Mouse (Mus musculus): ENCODE results near the gene Nif3l1. TPM values are rescaled to one million over a fixed set of nuclear protein-coding genes. Genes with fewer than 3 reads are reported as not detected.

The Nif3l1 gene
- total and polyA plus RNA-seq, 2 experiments from 2014 or later = 41.5 to 46.8 TPM

GRCm38 (mm10) chr1:58448396-58448795, 3.4 kb downstream of the Nif3l1 start:
- Histone ChIP-seq H3K4me3 (ENCODE audit: low read depth, low read length) (no peak overlapping the region), H3K4me2 (ENCODE audit: low read depth) (no peak overlapping the region), H3K9ac (no peak overlapping the region), H3K27me3 (ENCODE audit: insufficient read depth, low read length) (no peaks in the 10 kb centered on the region), H3K27ac (ENCODE audit: low read depth, low read length) (no peak overlapping the region), H3K9me3 (ENCODE audit: low read length) (no peaks in the 10 kb centered on the region), H3K36me3 (ENCODE audit: insufficient read depth) (peaks cover 31% of the 10 kb centered on the region), H3K4me1 (ENCODE audit: insufficient read depth) (peaks cover 10% of the 10 kb centered on the region; the same call in 1 of the 2 replicates)
- 93% methylated on average over 7 of the region's 7 CpGs for WGBS
- DNase-seq (no peak), ATAC-seq (no peak)
- no peak for TF ChIP-seq CTCF (IDR thresholded peaks at IDR 0.05; ENCODE audit: low read depth)

DNA sequence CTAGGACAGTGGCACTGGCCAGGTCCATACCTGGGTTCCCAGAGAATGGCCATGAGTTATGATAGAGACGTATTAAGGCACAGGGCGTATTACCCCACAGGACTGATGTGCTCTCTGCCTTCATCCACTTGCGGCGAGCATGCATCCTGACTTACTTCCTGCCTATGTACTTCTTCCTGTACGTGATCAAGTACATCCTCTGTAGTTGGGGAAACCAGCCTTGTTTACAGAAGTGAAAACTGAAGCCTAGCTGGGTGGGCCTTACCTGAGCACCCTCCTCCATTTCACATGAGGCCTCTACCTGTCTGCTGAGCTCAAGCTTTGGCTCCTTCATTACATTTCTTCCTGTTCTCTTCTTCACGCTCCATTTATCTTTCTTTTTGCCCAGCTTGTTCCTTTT, 9.4 kb downstream of the Nif3l1 start:
- H3K4me2 ChIP-seq (ENCODE audit: low read depth) = no peak overlapping the region
- H3K4me3 ChIP-seq (ENCODE audit: low read depth, low read length) = no peak overlapping the region
- no peak for ATAC-seq
- no peak for DNase-seq
- WGBS = 95% methylated on average over 6 of the region's 6 CpGs
- H3K36me3 ChIP-seq (ENCODE audit: insufficient read depth) = peaks cover 70% of the 10 kb centered on the region
- no peak overlapping the region for H3K9ac ChIP-seq
- no peak for TF ChIP-seq CTCF (IDR thresholded peaks at IDR 0.05; ENCODE audit: low read depth)
- no peaks in the 10 kb centered on the region for H3K4me1 ChIP-seq (ENCODE audit: insufficient read depth)
- H3K27ac ChIP-seq (ENCODE audit: low read depth, low read length) = no peak overlapping the region
- H3K27me3 ChIP-seq (ENCODE audit: insufficient read depth, low read length) = no peaks in the 10 kb centered on the region
- no peaks in the 10 kb centered on the region for H3K9me3 ChIP-seq (ENCODE audit: low read length)

- Histone ChIP-seq H3K4me1 (ENCODE audit: insufficient read depth) (no peaks in the 10 kb centered on the region), H3K9me3 (ENCODE audit: low read length) (no peaks in the 10 kb centered on the region), H3K27me3 (ENCODE audit: insufficient read depth, low read length) (no peaks in the 10 kb centered on the region), H3K9ac (no peak overlapping the region), H3K36me3 (ENCODE audit: insufficient read depth) (peaks cover 80% of the 10 kb centered on the region), H3K27ac (ENCODE audit: low read depth, low read length) (no peak overlapping the region), H3K4me3 (ENCODE audit: low read depth, low read length) (no peak overlapping the region), H3K4me2 (ENCODE audit: low read depth) (no peak overlapping the region)
- TF ChIP-seq CTCF (IDR thresholded peaks at IDR 0.05; ENCODE audit: low read depth) = no peak
- WGBS = 91% methylated on average over 5 of the region's 5 CpGs
- ATAC-seq (no peak), DNase-seq (no peak)
Measured at GRCm38 (mm10) chr1:58458175-58458574, 13.2 kb downstream of the Nif3l1 start.

GRCm38 (mm10) chr1:58458867-58459266, 13.9 kb downstream of the Nif3l1 start:
- Histone ChIP-seq H3K9me3 (ENCODE audit: low read length) (no peaks in the 10 kb centered on the region), H3K4me1 (ENCODE audit: insufficient read depth) (no peaks in the 10 kb centered on the region), H3K27me3 (ENCODE audit: insufficient read depth, low read length) (no peaks in the 10 kb centered on the region), H3K4me3 (ENCODE audit: low read depth, low read length) (no peak overlapping the region), H3K9ac (no peak overlapping the region), H3K4me2 (ENCODE audit: low read depth) (no peak overlapping the region), H3K27ac (ENCODE audit: low read depth, low read length) (no peak overlapping the region), H3K36me3 (ENCODE audit: insufficient read depth) (peaks cover 79% of the 10 kb centered on the region)
- DNase-seq (no peak), ATAC-seq (no peak)
- TF ChIP-seq CTCF (IDR thresholded peaks at IDR 0.05; ENCODE audit: low read depth) = no peak
- 57% methylated on average over 2 of the region's 2 CpGs for WGBS

DNA sequence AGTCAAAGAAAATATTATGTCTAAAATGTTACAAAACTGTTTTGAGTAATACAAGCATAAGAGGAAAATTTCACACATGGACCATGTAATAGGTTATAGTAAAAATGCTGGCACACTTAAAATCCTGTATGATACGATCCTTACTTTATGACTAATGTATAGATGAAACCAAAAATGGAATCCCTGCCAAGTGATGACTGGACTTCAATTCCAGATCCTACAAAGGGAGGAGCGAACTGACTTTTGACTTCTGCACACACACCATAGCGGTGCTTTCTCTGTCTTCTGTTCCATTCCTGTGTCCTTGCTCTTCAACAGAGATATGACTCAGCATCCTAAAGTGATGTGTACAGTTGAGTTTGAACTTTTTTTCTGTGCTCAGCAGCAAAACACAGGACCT, 15.6 kb downstream of the Nif3l1 start:
- H3K27me3 ChIP-seq (ENCODE audit: insufficient read depth, low read length) = no peaks in the 10 kb centered on the region
- no peak for TF ChIP-seq CTCF (IDR thresholded peaks at IDR 0.05; ENCODE audit: low read depth)
- H3K9me3 ChIP-seq (ENCODE audit: low read length) = no peaks in the 10 kb centered on the region
- DNase-seq (no peak), ATAC-seq (no peak)
- H3K27ac ChIP-seq (ENCODE audit: low read depth, low read length) = no peak overlapping the region
- H3K4me1 ChIP-seq (ENCODE audit: insufficient read depth) = no peaks in the 10 kb centered on the region
- peaks cover 77% of the 10 kb centered on the region for H3K36me3 ChIP-seq (ENCODE audit: insufficient read depth)
- no peak overlapping the region for H3K4me3 ChIP-seq (ENCODE audit: low read depth, low read length)
- no peak overlapping the region for H3K4me2 ChIP-seq (ENCODE audit: low read depth)
- WGBS = 96% methylated on average over 3 of the region's 3 CpGs
- no peak overlapping the region for H3K9ac ChIP-seq

GRCm38 (mm10) chr1:58463935-58464334, 19.0 kb downstream of the Nif3l1 start:
- no peak for TF ChIP-seq CTCF (IDR thresholded peaks at IDR 0.05; ENCODE audit: low read depth)
- Histone ChIP-seq H3K27ac (ENCODE audit: low read depth, low read length) (no peak overlapping the region), H3K9ac (no peak overlapping the region), H3K4me2 (ENCODE audit: low read depth) (no peak overlapping the region), H3K9me3 (ENCODE audit: low read length) (no peaks in the 10 kb centered on the region), H3K27me3 (ENCODE audit: insufficient read depth, low read length) (no peaks in the 10 kb centered on the region), H3K4me3 (ENCODE audit: low read depth, low read length) (no peak overlapping the region), H3K4me1 (ENCODE audit: insufficient read depth) (no peaks in the 10 kb centered on the region), H3K36me3 (ENCODE audit: insufficient read depth) (peaks cover 68% of the 10 kb centered on the region)
- ATAC-seq = no peak
- no peak for DNase-seq
- 80% methylated on average over 2 of the region's 2 CpGs for WGBS

- H3K27ac ChIP-seq (ENCODE audit: low read depth, low read length) = no peak overlapping the region
- 89% methylated on average over 4 of the region's 4 CpGs for WGBS
- no peak overlapping the region for H3K4me3 ChIP-seq (ENCODE audit: low read depth, low read length)
- H3K9me3 ChIP-seq (ENCODE audit: low read length) = no peaks in the 10 kb centered on the region
- H3K9ac ChIP-seq = no peak overlapping the region
- peaks cover 70% of the 10 kb centered on the region for H3K36me3 ChIP-seq (ENCODE audit: insufficient read depth)
- no peak for ATAC-seq
- H3K27me3 ChIP-seq (ENCODE audit: insufficient read depth, low read length) = no peaks in the 10 kb centered on the region
- DNase-seq = no peak
- no peaks in the 10 kb centered on the region for H3K4me1 ChIP-seq (ENCODE audit: insufficient read depth)
- TF ChIP-seq CTCF (IDR thresholded peaks at IDR 0.05; ENCODE audit: low read depth) = no peak
- no peak overlapping the region for H3K4me2 ChIP-seq (ENCODE audit: low read depth)
Measured at GRCm38 (mm10) chr1:58465042-58465441, 20.1 kb downstream of the Nif3l1 start.

- no peak for ATAC-seq
- 92% methylated on average over 4 of the region's 4 CpGs for WGBS
- peaks cover 66% of the 10 kb centered on the region for H3K36me3 ChIP-seq (ENCODE audit: insufficient read depth)
Measured at GRCm38 (mm10) chr1:58465561-58465960, 20.6 kb downstream of the Nif3l1 start.

More at GRCm38 (mm10) chr1:58465561-58465960, 20.6 kb downstream of the Nif3l1 start:
- Histone ChIP-seq H3K4me2 (ENCODE audit: low read depth) (no peak overlapping the region), H3K9me3 (ENCODE audit: low read length) (no peaks in the 10 kb centered on the region), H3K27ac (ENCODE audit: low read depth, low read length) (no peak overlapping the region), H3K27me3 (ENCODE audit: insufficient read depth, low read length) (no peaks in the 10 kb centered on the region), H3K4me1 (ENCODE audit: insufficient read depth) (no peaks in the 10 kb centered on the region), H3K4me3 (ENCODE audit: low read depth, low read length) (no peak overlapping the region), H3K9ac (no peak overlapping the region)
- DNase-seq = no peak
- no peak for TF ChIP-seq CTCF (IDR thresholded peaks at IDR 0.05; ENCODE audit: low read depth)

Data from forebrain, postnatal 0 days (tissue).